Mouse (Mus musculus) heart, embryonic 16.5 days (tissue): ENCODE measurements at regions not wholly inside any gene's neighbourhood (a gene's known extent, or its start where the extent isn't known, plus 50 kb on each side); places are given as distances from the start of the nearest gene placed in this dataset.

Experiments
- ATAC-seq: fragments of 200-750 bp; cut with Nextera tagmentation; replicated peaks from 2 replicates; pipeline ENCODE4 v1.8.0; 2017; ENCODE audit warnings: moderate number of reproducible peaks; ENCODE audit not compliant: insufficient read depth, low FRiP score; ENCODE audit errors: extremely low read depth
- H3K27ac ChIP-seq: fragments of 300-500 bp; sonication (generic); 2 replicates; pipeline ENCODE4 v1.5.1; 2014; ENCODE audit warnings: mild to moderate bottlenecking, low read length, control low read depth, moderate library complexity
- H3K27me3 ChIP-seq: fragments of 300-500 bp; sonication (generic); 2 replicates; pipeline ENCODE4 v1.6.1; 2014; ENCODE audit warnings: low read length, mixed read lengths; ENCODE audit not compliant: control insufficient read depth, insufficient read depth
- H3K36me3 ChIP-seq: fragments of 300-500 bp; sonication (generic); 2 replicates; pipeline ENCODE4 v1.6.1; 2014; ENCODE audit not compliant: control insufficient read depth, insufficient read depth
- H3K4me1 ChIP-seq: fragments of 300-500 bp; sonication (generic); 2 replicates; pipeline ENCODE4 v1.6.1; 2014; ENCODE audit warnings: low read length, mixed read lengths; ENCODE audit not compliant: control insufficient read depth, insufficient read depth
- H3K4me2 ChIP-seq: fragments of 300-500 bp; sonication (generic); 2 replicates; pipeline ENCODE4 v1.6.1; 2014; ENCODE audit warnings: low read depth, mild to moderate bottlenecking, control low read depth, low read length
- H3K4me3 ChIP-seq: fragments of 300-500 bp; sonication (generic); 2 replicates; pipeline ENCODE4 v1.5.1; 2014; ENCODE audit warnings: mild to moderate bottlenecking, control low read depth, low read length
- H3K9ac ChIP-seq: fragments of 300-500 bp; sonication (generic); 2 replicates; pipeline ENCODE4 v1.6.1; 2014; ENCODE audit warnings: low read length, control low read depth
- H3K9me3 ChIP-seq: fragments of 300-500 bp; sonication (generic); replicated peaks from 2 replicates; pipeline ENCODE4 v1.6.1; 2016; ENCODE audit warnings: low read length; ENCODE audit not compliant: control insufficient read depth
- WGBS: fragments of 180-500 bp; shearing (Covaris S2); extraction: QIAGEN DNeasy Blood & Tissue Kit; methylation state at CpG from one replicate; pipeline ENCODE4 v1.1.7; 2014; 5-methylcytosine and 5-hydroxymethylcytosine counted together

GRCm38 (mm10) chr1:88752332-88752731 lies 50.3 kb upstream of the Arl4c start:
- WGBS = 16% methylated on average over 5 of the region's 5 CpGs
- no peak overlapping the region for H3K4me3 ChIP-seq
- no peak overlapping the region; the same call in 1 of the 2 replicates for H3K9ac ChIP-seq
- no peak overlapping the region for H3K4me2 ChIP-seq
- no peak overlapping the region for H3K27ac ChIP-seq
- H3K9me3 ChIP-seq = no peaks in the 10 kb centered on the region
- ATAC-seq = no peak
- H3K4me1 ChIP-seq = peaks cover 6% of the 10 kb centered on the region; the same call in 1 of the 2 replicates
- no peaks in the 10 kb centered on the region for H3K27me3 ChIP-seq
- H3K36me3 ChIP-seq = no peaks in the 10 kb centered on the region

GRCm38 (mm10) chr1:88756658-88757057 lies 54.6 kb upstream of the Arl4c start:
- H3K4me2 ChIP-seq = no peak overlapping the region
- no peak overlapping the region for H3K4me3 ChIP-seq
- 0 out of 2 replicates have a peak, but pooled peaks have one; percentile 32 for ATAC-seq
- WGBS = 75% methylated on average over 7 of the region's 7 CpGs
- peak overlapping the region; percentile 40; the same call in 1 of the 2 replicates for H3K27ac ChIP-seq
- H3K9me3 ChIP-seq = no peaks in the 10 kb centered on the region
- H3K4me1 ChIP-seq = peaks cover 11% of the 10 kb centered on the region; the same call in 1 of the 2 replicates
- no peak overlapping the region for H3K9ac ChIP-seq
- no peaks in the 10 kb centered on the region for H3K36me3 ChIP-seq
- no peaks in the 10 kb centered on the region for H3K27me3 ChIP-seq

GRCm38 (mm10) chr1:88757162-88757561 lies 55.1 kb upstream of the Arl4c start:
- H3K36me3 ChIP-seq = no peaks in the 10 kb centered on the region
- peaks cover 11% of the 10 kb centered on the region; the same call in 1 of the 2 replicates for H3K4me1 ChIP-seq
- H3K27ac ChIP-seq = peak overlapping the region; percentile 40; the same call in 1 of the 2 replicates
- no peaks in the 10 kb centered on the region for H3K9me3 ChIP-seq
- no peak overlapping the region for H3K4me2 ChIP-seq
- 61% methylated on average over 7 of the region's 7 CpGs for WGBS
- no peaks in the 10 kb centered on the region for H3K27me3 ChIP-seq
- H3K4me3 ChIP-seq = no peak overlapping the region
- H3K9ac ChIP-seq = no peak overlapping the region
- ATAC-seq = peak; percentile 32; the same call in 1 of the 2 replicates

GRCm38 (mm10) chr1:88757746-88758145 lies 55.7 kb upstream of the Arl4c start:
- Histone ChIP-seq H3K27ac (peak overlapping the region; percentile 30; the same call in 1 of the 2 replicates), H3K36me3 (no peaks in the 10 kb centered on the region), H3K4me2 (no peak overlapping the region), H3K9ac (no peak overlapping the region), H3K4me1 (0 out of 2 replicates have a peak, but pooled peaks cover 11% of the 10 kb centered on the region), H3K9me3 (no peaks in the 10 kb centered on the region), H3K4me3 (no peak overlapping the region), H3K27me3 (no peaks in the 10 kb centered on the region)
- 30% methylated on average over 3 of the region's 3 CpGs for WGBS
- ATAC-seq = no peak

- no peaks in the 10 kb centered on the region for H3K36me3 ChIP-seq
- H3K4me2 ChIP-seq = no peak overlapping the region
- no peak for ATAC-seq
- no peak overlapping the region for H3K9ac ChIP-seq
- no peak overlapping the region for H3K4me3 ChIP-seq
- H3K9me3 ChIP-seq = no peaks in the 10 kb centered on the region
- H3K27ac ChIP-seq = no peak overlapping the region
- 0 out of 2 replicates have a peak, but pooled peaks cover 11% of the 10 kb centered on the region for H3K4me1 ChIP-seq
- no peaks in the 10 kb centered on the region for H3K27me3 ChIP-seq
- 63% methylated on average over 11 of the region's 11 CpGs for WGBS
Measured at GRCm38 (mm10) chr1:88760643-88761042, 58.6 kb upstream of the Arl4c start.

GRCm38 (mm10) chr1:88761121-88761520 lies 59.1 kb upstream of the Arl4c start:
- Histone ChIP-seq H3K36me3 (no peaks in the 10 kb centered on the region), H3K9me3 (no peaks in the 10 kb centered on the region), H3K4me1 (0 out of 2 replicates have a peak, but pooled peaks cover 11% of the 10 kb centered on the region), H3K27me3 (no peaks in the 10 kb centered on the region), H3K27ac (no peak overlapping the region), H3K4me3 (no peak overlapping the region), H3K4me2 (no peak overlapping the region), H3K9ac (no peak overlapping the region)
- no peak for ATAC-seq
- 81% methylated on average over 6 of the region's 6 CpGs for WGBS

- Histone ChIP-seq H3K9ac (no peak overlapping the region), H3K9me3 (no peaks in the 10 kb centered on the region), H3K4me3 (no peak overlapping the region), H3K4me1 (no peaks in the 10 kb centered on the region), H3K36me3 (no peaks in the 10 kb centered on the region), H3K27ac (no peak overlapping the region), H3K4me2 (no peak overlapping the region), H3K27me3 (no peaks in the 10 kb centered on the region)
- 64% methylated on average over 6 of the region's 6 CpGs for WGBS
- no peak for ATAC-seq
Measured at GRCm38 (mm10) chr1:88763725-88764364, 61.8 kb upstream of the Arl4c start.

GRCm38 (mm10) chr1:88764478-88764877 lies 62.5 kb upstream of the Arl4c start:
- no peaks in the 10 kb centered on the region for H3K36me3 ChIP-seq
- no peak for ATAC-seq
- WGBS = 93% methylated on average over 1 of the region's 1 CpGs

GRCm38 (mm10) chr1:88777009-88777408 lies 75.0 kb upstream of the Arl4c start:
- Histone ChIP-seq H3K4me2 (no peak overlapping the region), H3K4me1 (no peaks in the 10 kb centered on the region), H3K36me3 (no peaks in the 10 kb centered on the region), H3K4me3 (no peak overlapping the region), H3K9me3 (peaks cover 3% of the 10 kb centered on the region; the same call in 1 of the 2 replicates), H3K27ac (no peak overlapping the region), H3K9ac (no peak overlapping the region), H3K27me3 (no peaks in the 10 kb centered on the region)
- no peak for ATAC-seq
- WGBS = 92% methylated on average over 5 of the region's 5 CpGs

More at GRCm38 (mm10) chr1:88764478-88764877, 62.5 kb upstream of the Arl4c start:
- Histone ChIP-seq H3K9me3 (no peaks in the 10 kb centered on the region), H3K4me3 (no peak overlapping the region), H3K4me2 (no peak overlapping the region), H3K27ac (no peak overlapping the region), H3K27me3 (no peaks in the 10 kb centered on the region), H3K9ac (no peak overlapping the region), H3K4me1 (no peaks in the 10 kb centered on the region)
